Comparison of ENCODE assay signal across 27 mouse cellular contexts in genomic region chr4:110044851-110045618, GRCm38 (mm10).
DNase-seq lines count a peak whose midpoint lies in the region; ATAC-seq lines count a peak whose summit lies in the region.
"Had no signal": no experiment of that assay in that cellular context is flagged by ENCODE, and none has a peak within 500 bp of the region (broad histone marks: within the 10 kb centered on the region; RNA-seq: fewer than 3 reads in every experiment).

No protein-coding gene starts in this region.

- H3K9me3 ChIP-seq in kidney, embryonic 15.5 days (replicated peaks), result no peaks in the 10 kb centered on the region
- H3K9me3 ChIP-seq in midbrain, embryonic 11.5 days (ENCODE audit: control insufficient read depth, low read length), result no peaks in the 10 kb centered on the region
- H3K9me3 ChIP-seq in midbrain, embryonic 14.5 days (ENCODE audit: control insufficient read depth, low read length), result no peaks in the 10 kb centered on the region
- H3K9me3 ChIP-seq: embryonic facial prominence, embryonic 10.5 days; embryonic facial prominence, embryonic 13.5 days; forebrain, embryonic 12.5 days; forebrain, embryonic 15.5 days; heart, embryonic 12.5 days; heart, embryonic 15.5 days had no signal

- H3K4me3 ChIP-seq in kidney, embryonic 15.5 days (replicated peaks), result no peak overlapping the region
- no peak overlapping the region for H3K4me3 ChIP-seq in midbrain, embryonic 11.5 days (ENCODE audit: low read depth, low read length)
- no peak overlapping the region for H3K4me3 ChIP-seq in midbrain, embryonic 14.5 days (replicated peaks; ENCODE audit: low read depth, low read length)
- H3K4me3 ChIP-seq: embryonic facial prominence, embryonic 10.5 days; embryonic facial prominence, embryonic 13.5 days; erythroblast, embryonic 14.5 days; forebrain, embryonic 12.5 days; forebrain, embryonic 15.5 days; heart, adult 2 months; heart, embryonic 12.5 days; heart, embryonic 15.5 days had no signal

- H3K36me3 ChIP-seq in kidney, embryonic 15.5 days, result no peaks in the 10 kb centered on the region
- H3K36me3 ChIP-seq in midbrain, embryonic 11.5 days (ENCODE audit: control insufficient read depth, insufficient read depth, low read length), result no peaks in the 10 kb centered on the region
- H3K36me3 ChIP-seq in midbrain, embryonic 14.5 days (ENCODE audit: control insufficient read depth, insufficient read depth, low read length), result no peaks in the 10 kb centered on the region
- H3K36me3 ChIP-seq: embryonic facial prominence, embryonic 10.5 days; embryonic facial prominence, embryonic 13.5 days; forebrain, embryonic 12.5 days; forebrain, embryonic 15.5 days; heart, embryonic 12.5 days; heart, embryonic 15.5 days had no signal

- peak; percentile 31; the same call in 1 of the 2 replicates for ATAC-seq in kidney, embryonic 15.5 days (replicated peaks; ENCODE audit: low FRiP score)
- ATAC-seq in midbrain, embryonic 11.5 days (ENCODE audit: low FRiP score), result no peak
- no peak; the same call in 1 of the 2 replicates for ATAC-seq in midbrain, embryonic 14.5 days (ENCODE audit: low FRiP score, low TSS enrichment)
- ATAC-seq: activated CD4-positive, CD25-positive, alpha-beta regulatory T cell, adult 4 months; forebrain, embryonic 15.5 days; hindbrain, postnatal 0 days had no signal

- peak; percentile 82 for DNase-seq in heart, adult 11 months
- no peak for DNase-seq in heart, adult 9 months (ENCODE audit: low spot score in 2 of 2)
- no peak for DNase-seq in kidney, postnatal 36 days
- DNase-seq in midbrain, embryonic 11.5 days (ENCODE audit: low spot score, missing footprints), result peak; percentile 62
- DNase-seq in midbrain, embryonic 14.5 days, result no peak
- DNase-seq: adrenal gland, adult 8-10 months; adrenal gland, postnatal 25 days; cerebellum, adult 11-12 months; cerebellum, adult 8-10 months; cerebellum, postnatal 10 days; cerebellum, postnatal 36 days; embryo, embryonic 11 days; gastrocnemius, postnatal 25 days; heart, adult 2 months; heart, postnatal 14 days; heart, postnatal 4 days had no signal

- H3K4me1 ChIP-seq in kidney, embryonic 15.5 days, result peaks cover 5% of the 10 kb centered on the region; the same call in 1 of the 2 replicates
- no peaks in the 10 kb centered on the region for H3K4me1 ChIP-seq in midbrain, embryonic 11.5 days (ENCODE audit: control insufficient read depth, insufficient read depth, low read length)
- no peaks in the 10 kb centered on the region for H3K4me1 ChIP-seq in midbrain, embryonic 14.5 days (ENCODE audit: control insufficient read depth, insufficient read depth, low read length)
- H3K4me1 ChIP-seq: embryonic facial prominence, embryonic 10.5 days; embryonic facial prominence, embryonic 13.5 days; forebrain, embryonic 12.5 days; forebrain, embryonic 15.5 days; heart, embryonic 12.5 days; heart, embryonic 15.5 days had no signal

- no peaks in the 10 kb centered on the region for H3K27me3 ChIP-seq in kidney, embryonic 15.5 days
- H3K27me3 ChIP-seq in midbrain, embryonic 11.5 days (ENCODE audit: control insufficient read depth, insufficient read depth, low read length), result no peaks in the 10 kb centered on the region
- H3K27me3 ChIP-seq in midbrain, embryonic 14.5 days (ENCODE audit: control insufficient read depth, insufficient read depth, low read length), result no peaks in the 10 kb centered on the region
- H3K27me3 ChIP-seq: embryonic facial prominence, embryonic 13.5 days; forebrain, embryonic 12.5 days; forebrain, embryonic 15.5 days; heart, embryonic 15.5 days had no signal

- no peak overlapping the region for H3K4me2 ChIP-seq in kidney, embryonic 15.5 days
- no peak overlapping the region for H3K4me2 ChIP-seq in midbrain, embryonic 11.5 days
- H3K4me2 ChIP-seq in midbrain, embryonic 14.5 days (ENCODE audit: low read length), result no peak overlapping the region
- H3K4me2 ChIP-seq: embryonic facial prominence, embryonic 13.5 days; forebrain, embryonic 12.5 days; forebrain, embryonic 15.5 days; heart, embryonic 12.5 days; heart, embryonic 15.5 days; hindbrain, embryonic 14.5 days had no signal

- H3K27ac ChIP-seq in kidney, embryonic 15.5 days, result 0 out of 2 replicates have a peak overlapping the region, but pooled peaks have one; percentile 18
- H3K27ac ChIP-seq in midbrain, embryonic 11.5 days (ENCODE audit: low read depth, low read length), result no peak overlapping the region
- H3K27ac ChIP-seq in midbrain, embryonic 14.5 days (replicated peaks; ENCODE audit: low read depth, low read length), result no peak overlapping the region
- H3K27ac ChIP-seq: embryonic facial prominence, embryonic 10.5 days; embryonic facial prominence, embryonic 13.5 days; forebrain, embryonic 12.5 days; forebrain, embryonic 15.5 days; heart, adult 2 months; heart, embryonic 15.5 days; hindbrain, embryonic 14.5 days; hindbrain, postnatal 0 days had no signal

- no peak overlapping the region for H3K9ac ChIP-seq in kidney, embryonic 15.5 days
- no peak overlapping the region for H3K9ac ChIP-seq in midbrain, embryonic 11.5 days (ENCODE audit: low read length)
- no peak overlapping the region for H3K9ac ChIP-seq in midbrain, embryonic 14.5 days (replicated peaks; ENCODE audit: low read length)
- H3K9ac ChIP-seq: embryonic facial prominence, embryonic 13.5 days; forebrain, embryonic 12.5 days; forebrain, embryonic 15.5 days; heart, embryonic 12.5 days; heart, embryonic 15.5 days; hindbrain, embryonic 14.5 days had no signal

- 81% methylated on average over 17 of the region's 17 CpGs for WGBS in kidney, embryonic 15.5 days
- 86% methylated on average over 17 of the region's 17 CpGs for WGBS in midbrain, embryonic 11.5 days
- WGBS in midbrain, embryonic 14.5 days, result 89% methylated on average over 17 of the region's 17 CpGs

Comparison
In these comparisons a context has a peak if more than half of its experiments do, and no peak if none do; other contexts are left out.
1. DNase-seq: peak in heart, adult 11 months (single experiment) and midbrain, embryonic 11.5 days (single experiment); none in heart, adult 9 months (0 of 2), kidney, postnatal 36 days (0 of 2) and midbrain, embryonic 14.5 days (single experiment).